Mouse (Mus musculus): Measurements from ENCODE around the gene Rgs13. TPM values are rescaled to one million over a fixed set of nuclear protein-coding genes. Genes with fewer than 3 reads are reported as not detected.
"Not testable (repeated sequence)": the region's sequence is repeated elsewhere in the genome, so short reads cannot be mapped to it uniquely, and the experiment has no call there.

Rgs13 gene
- total RNA-seq, 2 experiments from 2014 or later: not detected

- no peak for DNase-seq
- intact Hi-C loops (cut with DNase I): no loop called here
These were observed 10.9 kb downstream of the Rgs13 start for GRCm38 (mm10) chr1:144166275-144166674.

GRCm38 (mm10) chr1:144152526-144152925 lies 24.6 kb downstream of the Rgs13 start:
- DNase-seq: no peak
- intact Hi-C loops (cut with DNase I): no loop called here

DNA sequence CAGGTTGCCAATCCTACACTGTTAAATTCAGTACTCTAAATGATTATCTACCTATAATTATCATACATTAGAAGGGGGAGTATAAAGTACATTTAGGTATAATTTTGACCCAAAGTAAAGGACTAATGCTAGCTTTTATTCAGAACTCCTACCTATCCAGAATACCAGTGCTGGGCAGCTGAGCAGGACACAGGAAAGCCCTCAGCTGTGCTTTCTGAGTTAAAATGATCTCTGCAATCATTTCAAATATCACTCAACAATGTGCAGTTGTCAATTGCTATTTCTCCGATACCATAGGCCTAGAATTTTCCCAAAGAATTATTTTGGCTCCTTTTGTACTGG lies 25.0 kb downstream of the Rgs13 start:
- DNase-seq: no peak
- intact Hi-C loops (cut with DNase I): no loop called here

GRCm38 (mm10) chr1:144151401-144152183 lies 25.6 kb downstream of the Rgs13 start:
- intact Hi-C loops (cut with DNase I): no loop called here
- DNase-seq: no peak

GRCm38 (mm10) chr1:144149997-144150396 lies 27.2 kb downstream of the Rgs13 start:
- intact Hi-C loops (cut with DNase I): no loop called here
- DNase-seq: no peak

DNA sequence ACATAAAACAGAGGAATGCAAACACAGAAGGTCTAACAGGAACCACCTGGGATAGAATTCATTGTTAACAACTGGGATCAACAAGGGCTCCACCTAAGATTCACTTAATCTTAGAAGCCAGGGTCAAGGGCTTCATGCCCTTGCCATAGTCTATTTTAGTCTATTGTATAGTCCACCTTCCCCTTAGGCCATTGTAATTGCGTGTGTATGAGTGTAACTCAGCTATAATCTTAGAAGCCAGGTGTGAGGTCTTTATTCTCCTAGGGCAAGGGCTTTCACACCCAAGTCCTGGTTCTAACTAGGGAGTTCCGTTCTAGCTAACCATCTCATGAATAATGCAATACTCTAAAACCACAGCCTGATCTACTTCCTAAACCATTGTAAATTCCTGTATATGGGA lies 35.8 kb downstream of the Rgs13 start:
- DNase-seq; intact Hi-C loops (cut with DNase I): not testable (repeated sequence)

GRCm38 (mm10) chr1:144139847-144140246 lies 37.3 kb downstream of the Rgs13 start:
- DNase-seq: no peak
- intact Hi-C loops (cut with DNase I): no loop called here

DNA sequence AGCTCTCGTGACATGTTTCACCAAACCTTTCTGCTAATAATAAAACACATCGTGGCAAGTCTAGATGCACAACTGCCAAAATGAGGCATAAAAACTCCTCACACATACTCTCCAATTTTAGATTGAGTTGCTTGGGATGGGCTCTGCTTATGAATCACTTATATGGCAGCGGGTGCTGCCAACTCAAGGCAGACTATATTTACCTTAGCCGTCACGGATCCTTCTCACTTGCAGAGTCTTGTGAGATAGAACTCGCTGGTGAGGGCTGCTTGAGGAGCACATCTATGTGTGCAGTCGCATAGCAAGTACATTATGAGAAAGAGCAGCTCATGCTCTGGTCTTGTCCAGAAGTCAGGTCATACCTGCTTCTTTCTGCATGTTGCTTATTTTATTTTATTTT lies 49.2 kb downstream of the Rgs13 start:
- no peak for DNase-seq
- intact Hi-C loops (cut with DNase I): no loop called here

GRCm38 (mm10) chr1:144120042-144120441 lies 57.1 kb downstream of the Rgs13 start:
- intact Hi-C loops (cut with DNase I): no loop called here
- DNase-seq: no peak

DNA sequence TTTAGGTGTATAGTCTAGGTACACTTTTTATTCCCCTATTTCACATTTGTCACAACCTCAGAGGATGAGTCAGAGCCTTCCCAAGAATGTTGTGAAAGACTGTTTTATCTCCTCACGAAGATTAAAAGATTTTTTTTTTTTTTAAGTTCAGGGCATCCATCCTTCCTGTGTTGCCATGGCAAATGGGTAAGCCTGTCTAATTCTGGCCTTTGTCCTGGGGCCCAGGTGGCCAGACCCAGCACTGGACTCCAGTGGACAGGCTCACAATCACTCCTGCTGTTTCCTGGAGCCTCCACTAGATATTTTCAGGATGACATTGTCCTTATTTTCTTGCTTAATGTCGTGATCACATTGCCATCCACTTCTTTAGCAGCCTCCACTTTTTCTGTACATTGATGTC lies 57.7 kb downstream of the Rgs13 start:
- intact Hi-C loops (cut with DNase I): no loop called here
- DNase-seq: no peak

DNA sequence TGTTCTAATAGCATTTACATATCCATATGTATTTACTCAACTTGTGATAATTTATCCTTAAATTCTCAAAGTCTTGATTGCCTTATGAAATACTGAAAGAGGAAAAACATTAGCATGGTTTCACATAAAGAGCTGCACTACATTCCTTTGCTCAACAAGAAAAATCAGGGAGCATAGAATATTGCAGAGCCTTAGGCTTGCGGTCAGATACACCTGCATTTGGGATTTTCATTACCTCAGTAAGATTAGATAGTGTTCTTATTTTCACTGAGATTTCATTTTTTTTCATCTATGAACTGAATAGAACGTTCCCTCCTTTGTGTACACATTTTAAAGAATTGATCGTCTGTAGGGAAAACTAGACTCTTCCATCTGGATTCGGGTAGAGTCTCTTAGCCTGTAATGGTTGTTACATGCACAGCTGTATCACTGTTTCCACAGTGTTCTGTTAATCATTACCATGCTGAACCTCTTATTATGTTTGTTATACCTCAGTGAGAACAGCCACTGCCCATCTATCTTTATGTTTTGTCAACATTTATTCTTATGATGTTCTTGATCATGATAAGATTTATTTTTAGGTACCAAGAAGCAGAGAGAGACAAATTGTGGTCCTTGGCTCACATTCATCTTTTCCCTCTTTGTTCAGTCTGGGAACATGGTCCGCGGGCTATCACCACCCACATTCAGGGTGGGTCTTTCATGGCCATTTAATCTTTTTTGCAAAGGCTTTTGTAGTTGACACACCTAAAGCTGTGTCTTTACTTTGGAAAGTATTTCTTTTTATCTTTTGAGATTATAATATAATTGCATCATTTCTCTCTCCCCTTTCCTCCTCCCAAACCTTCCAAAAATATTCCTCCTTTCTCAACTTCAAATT lies 61.1 kb downstream of the Rgs13 start:
- DNase-seq: no peak
- intact Hi-C loops (cut with DNase I): no loop called here

DNA sequence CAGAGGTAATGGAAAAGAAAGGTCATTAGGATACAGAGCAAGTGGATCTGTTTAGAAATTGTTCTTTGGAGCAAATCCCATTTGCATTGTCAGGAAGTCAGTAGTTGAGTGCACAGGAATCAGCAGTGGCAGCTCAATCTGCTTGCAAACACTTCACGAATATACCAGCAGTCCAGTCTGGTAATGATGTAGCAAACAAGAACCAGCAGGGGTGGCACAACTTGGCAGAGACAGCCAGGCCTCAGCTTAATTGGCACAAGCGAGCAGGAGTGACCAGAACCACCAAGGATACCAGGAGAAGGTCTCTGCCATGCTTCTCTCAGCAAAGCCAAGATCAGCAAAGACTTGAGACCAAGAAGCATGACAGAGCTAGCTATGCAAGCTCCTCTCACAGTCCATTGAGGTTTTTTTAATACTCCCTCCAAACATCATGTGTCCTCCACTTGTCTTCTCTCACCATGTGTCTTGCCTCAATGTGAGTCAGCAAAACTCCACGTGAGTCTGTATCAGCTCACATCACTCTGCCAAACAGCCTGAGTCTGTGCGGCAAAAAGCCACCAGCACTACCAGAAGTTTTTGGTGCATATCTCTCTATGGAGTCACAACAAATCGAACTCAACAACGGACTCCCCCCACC lies 63.6 kb downstream of the Rgs13 start:
- DNase-seq: no peak
- intact Hi-C loops (cut with DNase I): no loop called here

GRCm38 (mm10) chr1:144112946-144113345 lies 64.2 kb downstream of the Rgs13 start:
- no peak for DNase-seq
- intact Hi-C loops (cut with DNase I): no loop called here

- intact Hi-C loops (cut with DNase I): no loop called here
- DNase-seq: no peak
These were observed 78.4 kb downstream of the Rgs13 start for GRCm38 (mm10) chr1:144098587-144099258.

- intact Hi-C loops (cut with DNase I): no loop called here
- no peak for DNase-seq
These were observed 86.8 kb downstream of the Rgs13 start for GRCm38 (mm10) chr1:144090410-144090809.

Other genes starting within 250 kb of the Rgs13 start
- 1 to 10 TPM; 6.9 to 7.9 TPM for gene Rgs2, start 173.2 kb downstream of the Rgs13 start, total RNA-seq (2021)
- gene Rgs1, start 71.9 kb upstream of the Rgs13 start, total RNA-seq (2021): not detected